Mouse (Mus musculus) stomach, embryonic 16.5 days (tissue): ENCODE measurements at regions not wholly inside any gene's neighbourhood (a gene's known extent, or its start where the extent isn't known, plus 50 kb on each side); places are given as distances from the start of the nearest gene placed in this dataset.

Experiments used
- ATAC-seq: fragments of 200-750 bp; cut with Nextera tagmentation; 2 replicates; pipeline ENCODE4 v1.8.0; 2017; ENCODE audit warnings: moderate number of reproducible peaks, moderate TSS enrichment; ENCODE audit not compliant: insufficient read depth, low FRiP score
- H3K27ac ChIP-seq: fragments of 300-500 bp; sonication (generic); 2 replicates; pipeline ENCODE4 v1.5.1; 2014; ENCODE audit warnings: low read length
- H3K27me3 ChIP-seq: fragments of 300-500 bp; sonication (generic); 2 replicates; pipeline ENCODE4 v1.6.1; 2014; ENCODE audit warnings: low read length, control low read depth, mixed read lengths; ENCODE audit not compliant: control insufficient read depth, insufficient read depth
- H3K36me3 ChIP-seq: fragments of 300-500 bp; sonication (generic); 2 replicates; pipeline ENCODE4 v1.6.1; 2014; ENCODE audit warnings: low read length; ENCODE audit not compliant: control insufficient read depth, insufficient read depth
- H3K4me1 ChIP-seq: fragments of 300-500 bp; sonication (generic); 2 replicates; pipeline ENCODE4 v1.6.1; 2014; ENCODE audit warnings: low read length, control low read depth, mixed read lengths; ENCODE audit not compliant: control insufficient read depth, insufficient read depth
- H3K4me2 ChIP-seq: fragments of 300-500 bp; sonication (generic); 2 replicates; pipeline ENCODE4 v1.6.1; 2014; ENCODE audit warnings: low read depth, low read length, mixed read lengths
- H3K4me3 ChIP-seq: fragments of 300-500 bp; sonication (generic); replicated peaks from 2 replicates; pipeline ENCODE4 v1.5.1; 2014; ENCODE audit warnings: mild to moderate bottlenecking, low read length
- H3K9ac ChIP-seq: fragments of 300-500 bp; sonication (generic); 2 replicates; pipeline ENCODE4 v1.6.1; 2014; ENCODE audit warnings: low read length
- H3K9me3 ChIP-seq: fragments of 300-500 bp; sonication (generic); replicated peaks from 2 replicates; pipeline ENCODE4 v1.6.1; 2016; ENCODE audit warnings: low read length, control low read depth; ENCODE audit not compliant: control insufficient read depth
- WGBS: fragments of 180-500 bp; shearing (Covaris S2); extraction: QIAGEN DNeasy Blood & Tissue Kit; methylation state at CpG from one replicate; pipeline ENCODE4 v1.1.7; 2014; 5-methylcytosine and 5-hydroxymethylcytosine counted together

DNA sequence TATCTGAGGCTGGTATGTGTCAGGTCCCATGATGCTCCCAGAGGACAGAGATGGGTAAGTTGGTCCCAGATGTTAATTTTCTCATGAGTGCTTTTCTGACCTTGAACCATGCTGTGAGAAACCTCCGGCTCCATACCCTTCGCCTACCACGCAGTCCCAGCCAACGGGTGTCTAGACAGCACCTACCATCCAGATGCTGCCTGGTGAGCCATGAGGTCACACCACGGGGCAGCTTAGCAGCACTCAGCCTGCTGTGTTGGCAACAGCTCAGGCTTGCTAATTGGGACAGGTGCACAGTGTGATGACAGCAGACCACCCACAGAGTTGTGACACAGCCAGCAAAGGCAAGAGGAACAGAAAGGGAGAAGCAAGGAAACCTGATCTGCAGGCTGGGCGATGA is 122.6 kb downstream of the Adamts1 start:
- H3K27me3 ChIP-seq = no peaks in the 10 kb centered on the region
- no peak overlapping the region for H3K9ac ChIP-seq
- H3K36me3 ChIP-seq = no peaks in the 10 kb centered on the region
- no peak overlapping the region for H3K4me3 ChIP-seq
- no peak overlapping the region for H3K27ac ChIP-seq
- ATAC-seq = no peak
- WGBS = 34% methylated on average over 6 of the region's 6 CpGs
- no peaks in the 10 kb centered on the region; the same call in 1 of the 2 replicates for H3K4me1 ChIP-seq
- no peaks in the 10 kb centered on the region for H3K9me3 ChIP-seq
- H3K4me2 ChIP-seq = no peak overlapping the region

- no peaks in the 10 kb centered on the region for H3K36me3 ChIP-seq
- 73% methylated on average over 1 of the region's 1 CpGs for WGBS
- no peaks in the 10 kb centered on the region for H3K9me3 ChIP-seq
- no peaks in the 10 kb centered on the region for H3K27me3 ChIP-seq
- no peaks in the 10 kb centered on the region; the same call in 1 of the 2 replicates for H3K4me1 ChIP-seq
- ATAC-seq = no peak
- no peak overlapping the region for H3K9ac ChIP-seq
- no peak overlapping the region for H3K4me3 ChIP-seq
- H3K27ac ChIP-seq = no peak overlapping the region
- no peak overlapping the region for H3K4me2 ChIP-seq
Measured at GRCm38 (mm10) chr16:85678781-85679180, 124.1 kb downstream of the Adamts1 start.

DNA sequence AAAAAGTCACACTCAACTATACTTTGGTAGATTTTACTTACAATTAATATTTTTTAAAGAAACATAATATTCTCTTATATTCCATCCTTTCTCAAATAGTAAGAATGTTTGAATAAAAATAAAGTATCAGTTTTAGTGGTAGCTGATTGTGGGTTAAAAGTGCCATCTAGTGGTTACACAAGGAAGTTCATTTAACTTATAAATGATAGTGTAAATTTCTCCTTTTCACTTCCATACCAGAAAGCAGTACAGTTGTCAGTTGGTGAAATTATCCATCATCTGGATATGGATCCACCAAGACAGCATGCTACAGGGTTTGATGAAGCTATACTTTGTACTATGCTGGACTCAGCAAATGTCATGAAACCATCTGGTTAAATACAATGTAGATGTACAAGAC is 124.7 kb downstream of the Adamts1 start:
- Histone ChIP-seq H3K4me1 (no peaks in the 10 kb centered on the region; the same call in 1 of the 2 replicates), H3K9me3 (no peaks in the 10 kb centered on the region), H3K27ac (no peak overlapping the region)

GRCm38 (mm10) chr16:85677027-85677426 is 123.8 kb upstream of the Cyyr1 start:
- Histone ChIP-seq H3K27me3 (no peaks in the 10 kb centered on the region), H3K9ac (no peak overlapping the region), H3K4me1 (no peaks in the 10 kb centered on the region; the same call in 1 of the 2 replicates), H3K4me2 (no peak overlapping the region), H3K4me3 (no peak overlapping the region), H3K36me3 (no peaks in the 10 kb centered on the region), H3K9me3 (no peaks in the 10 kb centered on the region), H3K27ac (no peak overlapping the region)
- WGBS = 31% methylated on average over 9 of the region's 9 CpGs
- no peak for ATAC-seq

More for the DNA sequence above, 124.7 kb downstream of the Adamts1 start:
- H3K4me2 ChIP-seq = no peak overlapping the region
- no peak overlapping the region for H3K4me3 ChIP-seq
- H3K36me3 ChIP-seq = no peaks in the 10 kb centered on the region
- no peaks in the 10 kb centered on the region for H3K27me3 ChIP-seq
- H3K9ac ChIP-seq = no peak overlapping the region
- no peak for ATAC-seq

DNA sequence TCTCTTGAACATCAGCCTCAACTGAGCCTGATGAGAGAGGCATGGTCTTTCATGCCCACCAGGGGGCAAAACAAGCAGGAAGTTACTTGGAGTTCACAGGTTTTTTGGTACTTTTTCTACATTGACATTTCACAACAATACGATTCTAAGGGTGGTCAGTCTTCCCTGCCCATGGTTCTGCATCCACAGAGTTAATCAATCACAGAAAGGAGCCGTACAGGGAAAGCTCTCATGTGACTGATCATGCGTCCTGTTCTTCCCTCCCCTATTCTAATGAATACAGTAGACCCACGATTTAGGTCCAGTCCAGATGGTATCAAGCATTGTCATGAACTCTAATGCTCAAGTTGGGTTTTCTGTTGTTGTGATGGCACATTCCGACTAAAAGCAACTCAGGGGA is 115.6 kb upstream of the Cyyr1 start:
- Histone ChIP-seq H3K4me2 (no peak overlapping the region), H3K9me3 (no peaks in the 10 kb centered on the region), H3K4me1 (no peaks in the 10 kb centered on the region), H3K36me3 (no peaks in the 10 kb centered on the region), H3K27ac (no peak overlapping the region), H3K9ac (no peak overlapping the region), H3K27me3 (no peaks in the 10 kb centered on the region), H3K4me3 (no peak overlapping the region)
- no peak for ATAC-seq
- 74% methylated on average over 5 of the region's 5 CpGs for WGBS

DNA sequence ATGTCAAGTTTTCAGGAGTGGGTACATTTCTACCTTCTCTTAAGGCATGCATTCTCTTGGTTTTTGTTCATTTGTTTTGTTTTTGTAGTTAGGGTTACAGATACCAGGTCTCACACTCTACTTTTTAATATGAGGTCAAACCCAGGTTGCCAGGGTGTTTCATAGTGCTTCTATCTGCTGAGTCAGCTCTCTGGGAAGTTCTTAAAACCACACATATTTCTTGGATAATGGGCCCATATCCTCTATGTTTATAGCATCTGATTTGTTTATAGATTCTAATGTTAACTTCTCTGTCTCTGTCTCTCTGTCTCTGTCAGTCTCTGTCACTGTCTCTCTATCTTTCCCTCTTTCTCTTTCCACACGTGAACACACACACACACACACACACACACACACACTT is 114.6 kb upstream of the Cyyr1 start:
- 37% methylated on average over 1 of the region's 1 CpGs for WGBS
- Histone ChIP-seq H3K9ac (no peak overlapping the region), H3K4me3 (no peak overlapping the region), H3K27ac (no peak overlapping the region), H3K4me2 (no peak overlapping the region), H3K27me3 (no peaks in the 10 kb centered on the region), H3K9me3 (no peaks in the 10 kb centered on the region), H3K4me1 (no peaks in the 10 kb centered on the region), H3K36me3 (no peaks in the 10 kb centered on the region)
- no peak for ATAC-seq

GRCm38 (mm10) chr16:85649516-85649915 is 96.3 kb upstream of the Cyyr1 start:
- no peak overlapping the region for H3K4me2 ChIP-seq
- 90% methylated on average over 1 of the region's 1 CpGs for WGBS

DNA sequence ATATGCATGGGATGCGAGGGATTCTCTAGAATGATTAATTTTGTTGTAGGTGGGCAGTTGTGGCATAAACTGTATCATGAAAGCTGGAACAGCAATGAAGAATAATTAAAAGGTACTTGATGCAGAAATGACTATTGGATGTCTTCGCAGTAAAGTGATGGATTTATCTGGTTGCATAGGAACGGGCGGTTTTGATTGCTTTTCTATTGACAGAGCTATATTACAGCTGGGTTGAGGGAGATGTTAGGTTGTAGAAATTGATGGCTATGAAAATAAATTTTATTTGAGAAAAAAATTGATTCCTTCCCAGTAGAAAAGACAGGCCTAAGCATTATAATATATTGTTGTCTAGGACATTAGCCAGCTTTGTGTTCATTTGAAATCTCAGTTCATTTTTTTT is 87.8 kb upstream of the Cyyr1 start:
- 72% methylated on average over 4 of the region's 4 CpGs for WGBS
- Histone ChIP-seq H3K4me3 (no peak overlapping the region), H3K9ac (no peak overlapping the region), H3K4me2 (no peak overlapping the region), H3K36me3 (no peaks in the 10 kb centered on the region), H3K4me1 (no peaks in the 10 kb centered on the region), H3K27ac (no peak overlapping the region), H3K9me3 (no peaks in the 10 kb centered on the region), H3K27me3 (no peaks in the 10 kb centered on the region)
- no peak for ATAC-seq

More at GRCm38 (mm10) chr16:85649516-85649915, 96.3 kb upstream of the Cyyr1 start:
- H3K4me1 ChIP-seq = no peaks in the 10 kb centered on the region
- no peaks in the 10 kb centered on the region for H3K36me3 ChIP-seq
- no peak overlapping the region for H3K4me3 ChIP-seq
- H3K9me3 ChIP-seq = no peaks in the 10 kb centered on the region
- no peaks in the 10 kb centered on the region for H3K27me3 ChIP-seq
- H3K9ac ChIP-seq = no peak overlapping the region
- no peak for ATAC-seq
- H3K27ac ChIP-seq = no peak overlapping the region

GRCm38 (mm10) chr16:85637079-85637478 is 83.9 kb upstream of the Cyyr1 start:
- Histone ChIP-seq H3K36me3 (no peaks in the 10 kb centered on the region), H3K4me2 (no peak overlapping the region), H3K9ac (no peak overlapping the region), H3K9me3 (no peaks in the 10 kb centered on the region), H3K4me3 (no peak overlapping the region), H3K27me3 (no peaks in the 10 kb centered on the region), H3K27ac (no peak overlapping the region), H3K4me1 (no peaks in the 10 kb centered on the region)
- no peak for ATAC-seq
- WGBS = 80% methylated on average over 1 of the region's 1 CpGs

GRCm38 (mm10) chr16:85629738-85630137 is 76.5 kb upstream of the Cyyr1 start:
- Histone ChIP-seq H3K9ac (no peak overlapping the region), H3K4me2 (no peak overlapping the region), H3K36me3 (no peaks in the 10 kb centered on the region), H3K4me1 (no peaks in the 10 kb centered on the region), H3K27ac (no peak overlapping the region), H3K27me3 (no peaks in the 10 kb centered on the region), H3K4me3 (no peak overlapping the region), H3K9me3 (no peaks in the 10 kb centered on the region)
- 70% methylated on average over 3 of the region's 3 CpGs for WGBS
- no peak for ATAC-seq
